Mouse (Mus musculus): ENCODE results near the gene Rnf121.

DNA sequence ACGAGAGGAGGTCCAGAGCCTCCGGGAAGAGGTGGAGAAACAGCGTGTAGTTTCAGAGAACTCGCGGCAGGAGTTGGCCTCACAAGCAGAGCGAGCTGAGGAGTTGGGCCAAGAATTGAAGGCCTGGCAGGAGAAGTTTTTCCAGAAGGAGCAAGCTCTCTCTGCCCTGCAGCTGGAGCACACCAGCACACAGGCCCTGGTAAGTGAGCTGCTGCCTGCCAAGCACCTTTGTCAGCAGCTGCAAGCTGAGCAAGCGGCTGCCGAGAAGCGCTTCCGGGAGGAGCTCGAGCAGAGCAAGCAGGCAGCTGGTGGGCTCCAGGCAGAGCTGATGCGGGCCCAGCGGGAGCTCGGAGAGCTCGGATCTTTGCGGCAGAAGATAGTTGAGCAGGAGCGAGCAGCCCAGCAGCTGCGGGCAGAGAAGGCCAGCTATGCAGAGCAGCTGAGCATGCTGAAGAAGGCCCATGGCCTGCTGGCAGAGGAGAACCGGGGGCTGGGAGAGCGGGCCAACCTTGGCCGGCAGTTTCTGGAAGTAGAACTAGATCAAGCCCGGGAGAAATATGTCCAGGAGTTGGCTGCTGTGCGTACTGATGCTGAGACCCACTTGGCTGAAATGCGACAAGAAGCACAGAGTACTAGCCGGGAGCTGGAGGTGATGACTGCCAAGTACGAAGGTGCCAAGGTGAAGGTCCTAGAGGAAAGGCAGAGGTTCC is 64.2 kb downstream of the Rnf121 start:
- no peak for TF ChIP-seq CTCF (IDR thresholded peaks at IDR 0.05; ENCODE audit: control insufficient read depth, insufficient read depth, low read length)
- TF ChIP-seq POLR2A (IDR thresholded peaks at IDR 0.05; ENCODE audit: borderline replicate concordance, control insufficient read depth, low read depth, low read length), result no peak

Data from bone marrow, adult 2 months (tissue).